8 mouse cellular contexts compared by ENCODE assay signal in genomic region chr7:25219416-25219750, GRCm38 (mm10). TPM values are rescaled to one million over a fixed set of nuclear protein-coding genes. Genes with fewer than 3 reads are reported as not detected.
DNase-seq lines count a peak whose midpoint lies in the region; ATAC-seq and TF ChIP-seq lines count a peak whose summit lies in the region.

No protein-coding gene starts in this region.

- 1% methylated on average over 16 of the region's 16 CpGs for WGBS in heart, postnatal 0 days
- WGBS in hindbrain, embryonic 15.5 days = under 1% methylated on average over 16 of the region's 16 CpGs
- WGBS in midbrain, embryonic 11.5 days = 1% methylated on average over 16 of the region's 16 CpGs

- peak overlapping the region; percentile 85 for H3K4me3 ChIP-seq in heart, postnatal 0 days (ENCODE audit: low read depth, low read length)
- H3K4me3 ChIP-seq in hindbrain, embryonic 15.5 days = peak overlapping the region; percentile 56
- H3K4me3 ChIP-seq in midbrain, embryonic 11.5 days (ENCODE audit: low read depth, low read length) = peak overlapping the region; percentile 51

- peak overlapping the region; percentile 70 for H3K9ac ChIP-seq in heart, postnatal 0 days (replicated peaks; ENCODE audit: low read depth, low read length)
- peak overlapping the region; percentile 77 for H3K9ac ChIP-seq in hindbrain, embryonic 15.5 days
- peak overlapping the region; percentile 81; the same call in 1 of the 2 replicates for H3K9ac ChIP-seq in midbrain, embryonic 11.5 days (ENCODE audit: low read length)

- TF ChIP-seq EP300 in heart, postnatal 0 days (IDR thresholded peaks at IDR 0.05; ENCODE audit: low read depth) = no peak

- TF ChIP-seq CTCF in heart, postnatal 0 days (IDR thresholded peaks at IDR 0.05; ENCODE audit: low read depth) = no peak

- peaks cover 20% of the 10 kb centered on the region for H3K36me3 ChIP-seq in heart, postnatal 0 days (replicated peaks; ENCODE audit: control insufficient read depth, insufficient read depth, low read length)
- H3K36me3 ChIP-seq in hindbrain, embryonic 15.5 days = peaks cover 18% of the 10 kb centered on the region
- H3K36me3 ChIP-seq in midbrain, embryonic 11.5 days (ENCODE audit: control insufficient read depth, insufficient read depth, low read length) = 0 out of 2 replicates have a peak, but pooled peaks cover 2% of the 10 kb centered on the region

- ATAC-seq in heart, postnatal 0 days (ENCODE audit: insufficient read depth, low read depth) = no peak
- peak; percentile 32 for ATAC-seq in hindbrain, embryonic 15.5 days (ENCODE audit: low FRiP score, low read depth)
- ATAC-seq in midbrain, embryonic 11.5 days (ENCODE audit: low FRiP score) = peak; percentile 34; the same call in 1 of the 2 replicates

- H3K27me3 ChIP-seq in heart, postnatal 0 days (ENCODE audit: control insufficient read depth, insufficient read depth, low read length) = no peaks in the 10 kb centered on the region
- no peaks in the 10 kb centered on the region for H3K27me3 ChIP-seq in hindbrain, embryonic 15.5 days
- no peaks in the 10 kb centered on the region for H3K27me3 ChIP-seq in midbrain, embryonic 11.5 days (ENCODE audit: control insufficient read depth, insufficient read depth, low read length)

- peaks cover 20% of the 10 kb centered on the region for H3K4me1 ChIP-seq in heart, postnatal 0 days (ENCODE audit: control insufficient read depth, insufficient read depth)
- H3K4me1 ChIP-seq in hindbrain, embryonic 15.5 days (replicated peaks) = peaks cover 39% of the 10 kb centered on the region
- H3K4me1 ChIP-seq in midbrain, embryonic 11.5 days (ENCODE audit: control insufficient read depth, insufficient read depth, low read length) = peaks cover 21% of the 10 kb centered on the region

- peak overlapping the region; percentile 92 for H3K27ac ChIP-seq in heart, postnatal 0 days (ENCODE audit: low read depth)
- H3K27ac ChIP-seq in hindbrain, embryonic 15.5 days (replicated peaks) = peak overlapping the region; percentile 83
- H3K27ac ChIP-seq in midbrain, embryonic 11.5 days (ENCODE audit: low read depth, low read length) = peak overlapping the region; percentile 74; the same call in 1 of the 2 replicates

- DNase-seq in heart, postnatal 0 days (ENCODE audit: low spot score) = peak; percentile 14
- no peak for DNase-seq in heart, adult 8-10 months (ENCODE audit: low spot score)
- peak; percentile 41 for DNase-seq in adipocyte (ENCODE audit: low spot score)
- peak; percentile 98 for DNase-seq in midbrain, embryonic 11.5 days (ENCODE audit: low spot score, missing footprints)
- DNase-seq in cerebellum, postnatal 14 days = no peak
- no peak for DNase-seq in right cerebral cortex, adult 2 months (ENCODE audit: low spot score in 2 of 2)
- DNase-seq in adrenal gland, postnatal 14 days = no peak

- no peaks in the 10 kb centered on the region for H3K9me3 ChIP-seq in heart, postnatal 0 days (replicated peaks; ENCODE audit: control insufficient read depth, low read length)
- H3K9me3 ChIP-seq in hindbrain, embryonic 15.5 days = no peaks in the 10 kb centered on the region
- no peaks in the 10 kb centered on the region for H3K9me3 ChIP-seq in midbrain, embryonic 11.5 days (ENCODE audit: control insufficient read depth, low read length)

- peak overlapping the region; percentile 94 for H3K4me2 ChIP-seq in heart, postnatal 0 days (ENCODE audit: low read depth, low read length)
- peak overlapping the region; percentile 97 for H3K4me2 ChIP-seq in hindbrain, embryonic 15.5 days
- peak overlapping the region; percentile 97 for H3K4me2 ChIP-seq in midbrain, embryonic 11.5 days

RNA-seq across cellular contexts. Expression of gene Dedd2, which starts 1.0 kb away (rescaled TPM):
- 20.5 and 33.8 TPM in 2 replicates for total RNA-seq in heart, postnatal 0 days (2014; rRNA removed; ENCODE audit: low replicate concordance)
- 9.5 and 11.0 TPM in 2 replicates for polyA plus RNA-seq in heart, postnatal 0 days (2015; fragmentation: Nextera tagmentation; extraction: Ambion mirVana)
- 10 to 100 TPM; 14.0 to 23.0 (median 17.2) TPM for total RNA-seq in heart, adult 8-10 months (2022)
- 16.5 and 17.3 TPM in 2 replicates for polyA plus RNA-seq in hindbrain, embryonic 15.5 days (2015; fragmentation: Nextera tagmentation; extraction: Ambion mirVana)
- 6.9 and 7.7 TPM in 2 replicates for polyA plus RNA-seq in midbrain, embryonic 11.5 days (2014; fragmentation: Nextera tagmentation; extraction: Ambion mirVana)
- 17.4 and 17.9 TPM in 2 replicates for total RNA-seq in adrenal gland, postnatal 14 days (2021)

RNA-seq across cellular contexts. Expression of gene Zfp526, which starts 1.8 kb away (rescaled TPM):
- 6.6 and 6.8 TPM in 2 replicates for total RNA-seq in heart, postnatal 0 days (2014; rRNA removed; ENCODE audit: low replicate concordance)
- 1.2 and 1.4 TPM in 2 replicates for polyA plus RNA-seq in heart, postnatal 0 days (2015; fragmentation: Nextera tagmentation; extraction: Ambion mirVana)
- 10 to 100 TPM in 2 of 4 experiments, 1 to 10 TPM in 2; 9.0 to 12.3 (median 9.9) TPM for total RNA-seq in heart, adult 8-10 months (2022)
- polyA plus RNA-seq in hindbrain, embryonic 15.5 days (2015; fragmentation: Nextera tagmentation; extraction: Ambion mirVana) = 1.6 and 2.1 TPM in 2 replicates
- polyA plus RNA-seq in midbrain, embryonic 11.5 days (2014; fragmentation: Nextera tagmentation; extraction: Ambion mirVana) = 2.7 and 3.2 TPM in 2 replicates
- 9.0 and 11.6 TPM in 2 replicates for total RNA-seq in adrenal gland, postnatal 14 days (2021)

RNA-seq across cellular contexts. Expression of gene Gsk3a, which starts 18.3 kb away (rescaled TPM):
- 62.1 and 64.7 TPM in 2 replicates for total RNA-seq in heart, postnatal 0 days (2014; rRNA removed; ENCODE audit: low replicate concordance)
- polyA plus RNA-seq in heart, postnatal 0 days (2015; fragmentation: Nextera tagmentation; extraction: Ambion mirVana) = 5.3 and 5.9 TPM in 2 replicates
- total RNA-seq in heart, adult 8-10 months (2022) = 10 to 100 TPM; 66.1 to 71.3 (median 68.3) TPM
- 19.2 and 19.7 TPM in 2 replicates for polyA plus RNA-seq in hindbrain, embryonic 15.5 days (2015; fragmentation: Nextera tagmentation; extraction: Ambion mirVana)
- polyA plus RNA-seq in midbrain, embryonic 11.5 days (2014; fragmentation: Nextera tagmentation; extraction: Ambion mirVana) = 12.8 and 14.6 TPM in 2 replicates
- total RNA-seq in adrenal gland, postnatal 14 days (2021) = 96.8 and 104 TPM in 2 replicates

RNA-seq across cellular contexts. Expression of gene Erf, which starts 31.2 kb away (rescaled TPM):
- 41.4 and 66.8 TPM in 2 replicates for total RNA-seq in heart, postnatal 0 days (2014; rRNA removed; ENCODE audit: low replicate concordance)
- polyA plus RNA-seq in heart, postnatal 0 days (2015; fragmentation: Nextera tagmentation; extraction: Ambion mirVana) = 6.5 and 7.0 TPM in 2 replicates
- 10 to 100 TPM; 17.2 to 22.5 (median 21.2) TPM for total RNA-seq in heart, adult 8-10 months (2022)
- polyA plus RNA-seq in hindbrain, embryonic 15.5 days (2015; fragmentation: Nextera tagmentation; extraction: Ambion mirVana) = 3.4 and 4.4 TPM in 2 replicates
- 11.7 and 13.9 TPM in 2 replicates for polyA plus RNA-seq in midbrain, embryonic 11.5 days (2014; fragmentation: Nextera tagmentation; extraction: Ambion mirVana)
- total RNA-seq in adrenal gland, postnatal 14 days (2021) = 29.7 and 34.4 TPM in 2 replicates

RNA-seq across cellular contexts. Expression of gene Pou2f2, which starts 39.9 kb away (rescaled TPM):
- under 0.01 and 0.15 TPM in 2 replicates for total RNA-seq in heart, postnatal 0 days (2014; rRNA removed; ENCODE audit: low replicate concordance)
- polyA plus RNA-seq in heart, postnatal 0 days (2015; fragmentation: Nextera tagmentation; extraction: Ambion mirVana) = 0.25 and 0.26 TPM in 2 replicates
- total RNA-seq in heart, adult 8-10 months (2022) = under 1 TPM; 0.49 to 0.72 (median 0.55) TPM
- polyA plus RNA-seq in hindbrain, embryonic 15.5 days (2015; fragmentation: Nextera tagmentation; extraction: Ambion mirVana) = 29.6 and 33.4 TPM in 2 replicates
- polyA plus RNA-seq in midbrain, embryonic 11.5 days (2014; fragmentation: Nextera tagmentation; extraction: Ambion mirVana) = 26.6 and 31.3 TPM in 2 replicates
- 0.96 and 5.1 TPM in 2 replicates for total RNA-seq in adrenal gland, postnatal 14 days (2021)

Comparison
In these comparisons a context has a peak if more than half of its experiments do, and no peak if none do; other contexts are left out.
1. DNase-seq: peak in heart, postnatal 0 days (single experiment), adipocyte (single experiment) and midbrain, embryonic 11.5 days (single experiment); none in heart, adult 8-10 months (single experiment), cerebellum, postnatal 14 days (0 of 2), right cerebral cortex, adult 2 months (0 of 2) and adrenal gland, postnatal 14 days (single experiment).
2. Peak in every context shown above with its lines, with median percentiles within 50 percentile points of each other: H3K27ac ChIP-seq, H3K4me2 ChIP-seq, H3K4me3 ChIP-seq and H3K9ac ChIP-seq.